Mouse (Mus musculus) heart, postnatal 4 days (tissue): ENCODE measurements around the gene Mroh8. TPM values are rescaled to one million over a fixed set of nuclear protein-coding genes. Genes with fewer than 3 reads are reported as not detected.
"Not testable (repeated sequence)": the region's sequence is repeated elsewhere in the genome, so short reads cannot be mapped to it uniquely, and the experiment has no call there.

Experiments used
- DNase-seq: peaks from one replicate; pipeline ENCODE4 v3.0.0; 2021
- total RNA-seq, 2 experiments: library from RNA; stranded (reverse); gene quantifications; 2 replicates each; pipeline ENCODE4 v1.2.3; 2021

The Mroh8 gene
- total RNA-seq, 2 experiments from 2014 or later = 0.07 to 0.11 TPM

- DNase-seq = no peak
These were observed 88.7 kb downstream of the Mroh8 start for GRCm38 (mm10) chr2:157190651-157191050.

DNA sequence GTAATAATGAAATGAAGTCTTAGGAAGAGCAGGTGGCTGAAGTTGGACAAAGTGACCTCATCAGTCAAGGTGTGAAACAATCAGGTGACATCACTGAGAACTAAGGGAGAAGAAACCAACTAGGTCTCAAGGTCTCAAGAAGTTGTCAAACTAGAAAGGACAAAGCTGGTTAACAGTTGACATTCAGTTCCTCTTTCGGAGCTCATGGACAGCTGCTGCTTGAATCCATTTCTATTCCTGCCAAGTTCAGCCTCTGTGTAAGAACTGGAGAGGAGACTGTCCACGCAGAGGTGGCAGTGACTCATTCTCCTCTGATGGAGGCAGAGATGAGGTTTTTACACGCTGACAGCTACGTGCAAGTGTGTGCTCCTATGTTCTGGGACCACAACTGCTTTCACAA is 92.1 kb downstream of the Mroh8 start:
- no peak for DNase-seq

- no peak for DNase-seq
These were observed 92.8 kb downstream of the Mroh8 start for GRCm38 (mm10) chr2:157186504-157186903.

DNA sequence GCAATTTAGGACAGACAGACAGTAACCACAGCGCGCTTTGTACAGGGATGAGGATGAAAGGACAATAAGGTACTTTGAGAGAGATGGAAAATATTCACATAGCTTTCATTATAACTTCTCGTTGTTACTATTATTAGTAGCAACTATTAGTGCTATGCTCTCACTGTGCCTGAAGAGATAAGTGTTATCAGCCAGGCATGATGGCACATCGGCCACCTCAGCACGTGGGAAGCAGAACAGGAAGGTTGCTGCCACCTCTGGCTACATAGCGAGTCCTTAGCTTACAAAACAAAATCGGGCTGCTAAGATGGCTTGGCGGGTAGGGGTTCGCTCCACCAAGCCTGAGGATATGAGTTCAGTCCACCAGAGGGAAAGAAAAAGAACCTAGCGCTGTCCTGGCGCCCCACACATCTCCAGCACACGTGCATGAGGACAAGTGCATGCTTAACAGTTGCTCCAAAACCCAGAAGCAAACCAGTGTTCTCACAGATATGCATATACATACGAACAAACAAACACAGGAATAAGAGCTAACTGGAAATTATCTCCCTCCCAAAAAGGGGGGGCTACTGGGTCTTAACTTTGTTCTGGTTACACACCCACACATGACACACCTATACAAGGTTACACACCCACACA is 94.2 kb downstream of the Mroh8 start:
- no peak for DNase-seq

- no peak for DNase-seq
These were observed 101.2 kb downstream of the Mroh8 start for GRCm38 (mm10) chr2:157178167-157178566.

DNA sequence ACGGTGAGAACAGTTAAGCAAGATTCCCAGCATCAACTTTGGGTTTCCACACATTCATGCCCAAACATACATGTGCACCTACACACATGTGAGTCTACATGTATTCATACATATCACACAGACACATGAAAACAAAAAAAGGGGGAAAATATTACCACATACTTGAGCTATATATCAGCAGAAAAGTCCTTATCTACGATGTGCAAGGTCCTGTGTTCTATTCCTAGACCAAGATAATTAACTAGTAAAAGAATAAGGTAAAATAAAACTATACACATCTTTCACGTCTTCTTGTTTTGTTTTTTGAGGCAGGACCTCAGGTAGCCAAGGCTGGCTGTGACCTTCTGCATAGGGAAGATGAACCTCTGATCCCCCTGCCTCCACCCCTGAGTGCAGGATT is 103.1 kb downstream of the Mroh8 start:
- DNase-seq = no peak

DNA sequence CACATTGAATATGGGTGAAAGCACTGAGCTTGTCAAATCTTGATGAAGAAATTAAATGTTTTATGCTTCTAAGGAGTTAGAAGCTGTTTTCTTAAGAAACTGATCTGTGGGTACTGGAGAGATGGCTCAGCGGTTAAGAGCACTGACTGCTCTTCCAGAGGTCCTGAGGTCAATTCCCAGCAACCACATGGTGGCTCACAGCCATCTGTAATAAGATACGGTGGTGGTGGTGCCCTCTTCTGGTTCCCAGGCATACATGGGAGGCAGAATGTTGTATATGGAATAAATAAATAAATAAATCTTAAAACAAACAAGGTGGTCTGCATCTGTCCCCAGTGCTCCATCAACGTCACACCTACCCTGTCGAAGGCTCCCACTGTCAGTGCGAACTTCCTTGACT is 104.9 kb downstream of the Mroh8 start:
- DNase-seq = no peak

DNA sequence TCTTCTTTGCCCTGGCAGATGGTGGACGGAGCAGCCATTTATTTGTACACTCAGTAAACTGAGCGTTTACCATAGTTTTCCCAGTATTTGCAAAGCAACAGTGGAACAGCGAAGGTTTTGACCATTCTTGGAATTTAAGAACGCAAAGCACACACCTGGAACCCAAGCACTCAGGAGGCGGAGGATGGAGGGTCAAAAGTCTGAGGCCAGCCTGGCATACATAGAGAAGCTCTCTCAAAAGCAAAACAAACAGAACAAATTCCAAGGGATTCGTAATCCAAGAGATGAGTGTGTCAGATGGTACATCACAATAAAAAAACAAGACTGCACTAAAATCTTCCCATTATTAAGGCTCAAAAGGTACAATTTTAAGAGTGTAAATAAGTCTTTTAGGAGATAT is 105.8 kb downstream of the Mroh8 start:
- no peak for DNase-seq

- DNase-seq = no peak
These were observed 106.4 kb downstream of the Mroh8 start for GRCm38 (mm10) chr2:157172984-157173383.

- DNase-seq = no peak
These were observed 108.7 kb downstream of the Mroh8 start for GRCm38 (mm10) chr2:157170626-157171025.

DNA sequence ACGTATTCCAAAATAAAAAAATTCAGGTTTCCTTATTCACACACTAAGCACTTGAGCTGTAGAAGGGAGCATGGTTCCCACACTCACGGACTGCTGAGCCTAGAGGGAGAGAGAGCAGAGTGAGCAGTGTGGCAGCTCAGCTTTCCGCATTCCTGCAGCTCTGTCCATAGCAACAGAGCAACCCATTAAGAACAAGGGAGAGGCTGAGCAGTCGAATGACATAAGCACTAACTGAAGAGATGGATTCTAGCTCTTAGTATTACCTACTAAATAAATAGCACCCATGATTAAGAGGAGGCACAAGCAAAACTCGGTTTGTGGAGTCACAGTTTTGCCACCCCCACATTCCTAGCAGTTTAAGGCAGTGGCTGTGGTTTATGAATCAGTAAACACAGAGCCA is 109.2 kb downstream of the Mroh8 start:
- no peak for DNase-seq

GRCm38 (mm10) chr2:157166371-157167080 is 112.8 kb downstream of the Mroh8 start:
- no peak for DNase-seq

- not testable (repeated sequence) for DNase-seq
These were observed 113.8 kb downstream of the Mroh8 start for GRCm38 (mm10) chr2:157165312-157166224.

DNA sequence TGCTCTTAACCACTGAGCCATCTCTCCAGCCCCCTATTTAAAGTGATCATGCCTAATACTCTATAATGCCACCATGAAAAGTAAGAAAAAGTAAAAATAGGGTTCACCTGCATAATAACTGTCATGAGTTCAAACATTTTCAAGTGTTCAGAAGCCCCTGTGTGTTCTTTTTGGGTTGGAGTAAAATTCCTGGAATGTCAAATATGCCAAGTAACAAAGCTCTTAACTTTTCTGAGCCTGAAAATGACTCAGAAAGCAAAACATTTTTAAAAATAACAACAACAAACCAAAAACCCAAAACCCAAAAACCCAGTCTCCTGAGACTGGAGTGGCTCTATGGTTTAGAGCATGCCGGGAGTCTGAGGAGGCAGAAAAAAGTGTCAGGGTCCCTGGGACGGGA is 115.2 kb downstream of the Mroh8 start:
- DNase-seq = no peak

Other genes with a start within 250 kb of the Mroh8 start
- gene Soga1, start 200.3 kb downstream of the Mroh8 start, total RNA-seq = 10 to 100 TPM; 36.9 to 39.8 TPM
- gene Tldc2, start 192.5 kb downstream of the Mroh8 start, total RNA-seq = not detected
- gene Samhd1, start 144.3 kb downstream of the Mroh8 start, total RNA-seq = 10 to 100 TPM; 21.8 to 22.9 TPM
- gene Rbl1, start 75.0 kb downstream of the Mroh8 start, total RNA-seq = 10 to 100 TPM; 21.7 to 22.1 TPM
- 100 to 1,000 TPM; 130 to 137 TPM for gene Rpn2, start 532 bp downstream of the Mroh8 start, total RNA-seq
- gene Ghrh, start 68.0 kb upstream of the Mroh8 start, total RNA-seq = not detected
- 10 to 100 TPM; 35.8 to 35.9 TPM for gene Manbal, start 88.0 kb upstream of the Mroh8 start, total RNA-seq
- gene Src, start 138.9 kb upstream of the Mroh8 start, total RNA-seq = 10 to 100 TPM; 11.8 to 13.7 TPM